Mouse (Mus musculus): ENCODE results near the gene Me1.

The Me1 gene

GRCm38 (mm10) chr9:86534071-86534470, 161.7 kb downstream of the Me1 start:
- no peak for DNase-seq (ENCODE audit: low spot score)
